Mouse (Mus musculus) adrenal gland, postnatal 25 days (tissue): Measurements from ENCODE around the gene Il4ra. TPM values are rescaled to one million over a fixed set of nuclear protein-coding genes. Genes with fewer than 3 reads are reported as not detected.
A peak's percentile ranks its signal among the peaks of the same experiment; 100 is the strongest.

Experiments used
- DNase-seq: peaks from one replicate; pipeline ENCODE4 v3.0.0; 2021; ENCODE audit warnings: mixed read lengths
- total RNA-seq: library from RNA; stranded (reverse); gene quantifications from 2 replicates; pipeline ENCODE4 v1.2.3, GENCODE M21; 2021

Gene Il4ra
- total RNA-seq, 1 experiment from 2014 or later, result 101 TPM

DNA sequence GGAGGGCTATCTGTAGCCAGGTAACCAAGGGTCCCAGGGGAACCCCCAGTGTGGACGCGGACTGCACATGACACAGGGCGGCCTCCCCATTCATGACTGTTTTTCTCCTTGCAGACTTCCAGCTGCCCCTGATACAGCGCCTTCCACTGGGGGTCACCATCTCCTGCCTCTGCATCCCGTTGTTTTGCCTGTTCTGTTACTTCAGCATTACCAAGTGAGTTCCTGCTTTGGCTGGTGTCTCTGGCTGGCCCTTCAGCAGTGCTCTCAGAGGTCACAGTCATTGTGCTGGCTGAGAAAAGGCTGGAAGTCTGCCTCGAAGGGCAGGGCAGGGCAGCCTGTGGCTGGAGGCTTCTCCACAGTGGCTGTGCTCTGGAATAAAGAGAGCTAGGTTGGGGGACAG is 20.8 kb downstream of the Il4ra start:
- no peak for DNase-seq

DNA sequence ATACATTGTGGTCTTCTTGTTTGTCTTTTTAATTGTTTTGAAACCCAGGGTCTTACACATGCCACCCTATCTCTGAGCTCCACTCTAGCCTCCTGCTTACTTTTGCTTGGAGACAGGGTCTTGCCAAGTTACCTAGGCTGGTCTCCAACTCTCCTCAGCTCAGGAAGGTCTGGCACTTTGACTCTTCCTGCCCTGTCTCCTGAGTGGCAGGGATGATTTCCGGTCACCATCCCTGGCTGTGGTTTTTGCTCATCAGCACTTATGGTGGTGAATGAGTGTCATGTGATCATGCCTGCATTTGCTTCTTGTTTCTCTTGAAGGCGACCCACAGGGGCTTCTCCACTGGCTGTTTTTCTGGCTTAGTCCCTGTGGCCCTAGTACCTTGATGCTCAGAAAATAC is 21.9 kb downstream of the Il4ra start:
- DNase-seq, result no peak

DNA sequence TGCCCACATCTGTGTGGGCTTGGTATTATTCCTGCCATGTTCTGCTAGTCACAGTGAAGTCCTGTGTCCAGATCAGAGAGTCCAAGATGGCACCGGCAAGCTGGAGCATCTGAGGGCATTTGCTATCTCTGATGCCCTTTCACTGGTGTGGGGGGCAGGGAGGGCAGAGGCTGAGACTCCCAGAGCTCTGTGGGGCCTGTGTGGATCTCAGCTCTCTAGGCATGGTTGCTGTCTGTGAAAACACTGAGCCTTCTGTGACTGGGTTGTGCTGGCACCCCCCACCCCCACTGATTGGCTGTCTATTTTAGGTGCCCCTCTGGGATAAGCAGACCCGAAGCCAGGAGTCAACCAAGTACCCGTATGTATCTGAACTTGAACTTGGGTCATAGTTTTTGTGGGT is 22.9 kb downstream of the Il4ra start:
- no peak for DNase-seq

DNA sequence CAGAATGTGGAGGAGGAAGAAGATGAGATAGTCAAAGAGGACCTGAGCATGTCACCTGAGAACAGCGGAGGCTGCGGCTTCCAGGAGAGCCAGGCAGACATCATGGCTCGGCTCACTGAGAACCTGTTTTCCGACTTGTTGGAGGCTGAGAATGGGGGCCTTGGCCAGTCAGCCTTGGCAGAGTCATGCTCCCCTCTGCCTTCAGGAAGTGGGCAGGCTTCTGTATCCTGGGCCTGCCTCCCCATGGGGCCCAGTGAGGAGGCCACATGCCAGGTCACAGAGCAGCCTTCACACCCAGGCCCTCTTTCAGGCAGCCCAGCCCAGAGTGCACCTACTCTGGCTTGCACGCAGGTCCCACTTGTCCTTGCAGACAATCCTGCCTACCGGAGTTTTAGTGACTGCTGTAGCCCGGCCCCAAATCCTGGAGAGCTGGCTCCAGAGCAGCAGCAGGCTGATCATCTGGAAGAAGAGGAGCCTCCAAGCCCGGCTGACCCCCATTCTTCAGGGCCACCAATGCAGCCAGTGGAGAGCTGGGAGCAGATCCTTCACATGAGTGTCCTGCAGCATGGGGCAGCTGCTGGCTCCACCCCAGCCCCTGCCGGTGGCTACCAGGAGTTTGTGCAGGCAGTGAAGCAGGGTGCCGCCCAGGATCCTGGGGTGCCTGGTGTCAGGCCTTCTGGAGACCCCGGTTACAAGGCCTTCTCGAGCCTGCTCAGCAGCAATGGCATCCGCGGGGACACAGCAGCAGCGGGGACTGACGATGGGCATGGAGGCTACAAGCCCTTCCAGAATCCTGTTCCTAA is 24.0 kb downstream of the Il4ra start:
- DNase-seq, result no peak

DNA sequence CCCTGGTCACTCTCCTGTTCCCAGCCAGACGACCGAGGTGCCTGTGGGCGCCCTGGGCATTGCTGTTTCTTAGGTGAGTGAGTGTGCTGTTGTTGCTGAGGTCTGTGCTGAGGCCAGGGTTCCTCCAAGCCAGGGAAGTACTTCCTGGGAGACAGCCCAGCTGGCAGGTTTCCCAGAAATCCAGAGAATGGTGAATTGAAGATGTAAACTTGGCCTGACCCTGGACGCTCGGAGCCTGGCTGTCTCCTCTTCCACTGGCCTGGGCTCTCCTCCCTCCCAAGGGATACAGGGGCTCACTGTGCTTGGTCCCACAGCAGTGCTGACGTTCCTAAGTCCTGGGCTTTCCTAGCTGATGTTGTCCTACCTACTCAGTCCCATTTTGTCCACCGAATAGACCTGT is 25.1 kb downstream of the Il4ra start:
- peak; percentile 76 for DNase-seq

DNA sequence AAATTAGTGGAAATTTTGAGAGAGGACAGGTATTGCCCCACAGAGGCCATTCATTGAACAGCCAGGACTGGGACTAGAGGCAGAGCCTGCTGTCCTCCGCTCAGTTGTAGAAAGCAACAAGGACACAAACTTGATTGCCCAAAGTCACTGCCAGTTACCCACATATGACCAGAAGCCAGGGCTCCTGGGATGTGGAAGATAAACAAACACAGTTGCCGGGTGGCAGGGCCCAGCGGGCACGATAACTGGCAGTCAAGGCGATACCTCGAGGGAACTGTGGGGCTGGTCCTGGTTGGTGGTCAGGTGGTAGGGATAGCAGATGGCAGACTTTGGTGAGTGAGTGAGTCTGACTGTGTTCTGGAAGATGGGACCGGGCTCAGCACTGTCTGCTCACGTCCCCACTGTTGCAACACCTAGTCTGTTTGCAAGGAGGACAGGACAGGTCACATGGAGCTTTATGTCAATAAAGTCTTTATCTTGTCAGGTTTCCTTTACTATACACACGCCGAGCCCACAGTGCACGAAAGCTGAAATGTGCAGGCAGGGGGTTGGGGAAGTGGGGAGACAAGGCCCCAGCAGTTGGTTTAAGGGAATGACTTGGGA is 25.7 kb downstream of the Il4ra start:
- DNase-seq, result no peak

DNA sequence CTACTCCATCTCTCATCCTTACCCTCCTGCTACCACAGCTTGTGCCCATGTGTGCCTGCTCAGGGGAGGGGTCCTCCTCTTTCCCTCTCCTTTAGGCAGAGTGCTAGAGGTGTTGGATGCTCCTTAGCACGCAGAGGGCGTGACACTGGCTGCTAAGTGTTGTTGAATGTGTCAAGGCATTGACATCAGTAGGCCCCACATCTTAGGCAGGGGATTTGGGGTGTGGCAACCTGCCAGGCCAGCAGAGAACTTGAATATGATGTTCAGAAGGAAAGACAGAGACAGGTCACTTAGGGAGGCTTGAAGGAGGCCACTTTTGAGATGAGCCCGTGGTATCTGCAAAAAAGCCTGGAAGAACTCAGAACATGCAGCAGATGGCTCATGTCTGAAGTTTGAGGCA is 26.2 kb downstream of the Il4ra start:
- DNase-seq, result no peak

DNA sequence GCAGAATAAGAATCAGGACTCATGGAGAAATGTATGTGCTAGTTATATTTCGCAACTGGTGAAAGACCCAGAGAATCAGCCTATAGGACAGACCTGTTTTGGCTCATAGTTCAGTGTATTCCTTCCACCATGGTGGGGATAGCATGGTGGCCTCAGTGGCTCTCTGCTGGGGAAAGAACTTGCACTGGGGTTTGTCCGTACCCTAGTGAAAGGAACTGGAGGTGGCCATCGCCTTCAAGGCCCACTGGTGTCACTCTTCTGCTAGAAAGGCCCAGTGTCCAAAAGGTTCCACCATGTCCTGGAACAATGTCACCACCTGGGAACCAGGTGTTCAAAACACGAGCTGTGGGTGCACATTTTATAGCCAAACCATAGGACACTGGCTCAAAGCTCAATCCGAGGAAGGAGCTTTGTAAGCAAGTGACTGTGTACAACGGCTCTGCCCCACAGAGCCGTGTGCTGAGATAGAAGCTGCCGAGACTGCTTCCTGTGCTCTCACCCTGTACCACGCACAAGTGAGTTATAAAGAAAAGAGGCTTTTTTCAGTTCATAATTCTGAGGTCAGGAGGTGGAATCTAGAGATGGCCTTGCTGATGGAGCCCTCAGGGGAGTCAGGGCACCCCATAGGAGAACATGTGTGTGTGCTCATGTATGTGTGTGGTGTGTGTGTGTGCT is 27.8 kb downstream of the Il4ra start:
- no peak for DNase-seq

DNA sequence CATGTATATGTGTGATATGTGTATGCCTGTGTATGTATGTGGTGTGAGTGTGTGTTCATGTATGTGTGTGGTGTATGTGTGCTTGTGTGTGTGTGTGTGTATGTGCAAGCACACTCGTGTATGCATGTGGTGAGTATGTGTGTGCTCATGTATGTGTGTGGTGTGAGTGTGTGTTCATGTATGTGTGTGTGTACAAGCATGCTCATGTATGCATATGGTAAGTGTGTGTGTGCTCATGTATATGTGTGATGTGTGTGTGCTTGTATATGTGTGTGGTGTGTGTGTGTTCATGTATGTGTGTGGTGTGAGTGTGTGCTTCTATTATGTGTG is 28.3 kb downstream of the Il4ra start:
- no peak for DNase-seq

DNA sequence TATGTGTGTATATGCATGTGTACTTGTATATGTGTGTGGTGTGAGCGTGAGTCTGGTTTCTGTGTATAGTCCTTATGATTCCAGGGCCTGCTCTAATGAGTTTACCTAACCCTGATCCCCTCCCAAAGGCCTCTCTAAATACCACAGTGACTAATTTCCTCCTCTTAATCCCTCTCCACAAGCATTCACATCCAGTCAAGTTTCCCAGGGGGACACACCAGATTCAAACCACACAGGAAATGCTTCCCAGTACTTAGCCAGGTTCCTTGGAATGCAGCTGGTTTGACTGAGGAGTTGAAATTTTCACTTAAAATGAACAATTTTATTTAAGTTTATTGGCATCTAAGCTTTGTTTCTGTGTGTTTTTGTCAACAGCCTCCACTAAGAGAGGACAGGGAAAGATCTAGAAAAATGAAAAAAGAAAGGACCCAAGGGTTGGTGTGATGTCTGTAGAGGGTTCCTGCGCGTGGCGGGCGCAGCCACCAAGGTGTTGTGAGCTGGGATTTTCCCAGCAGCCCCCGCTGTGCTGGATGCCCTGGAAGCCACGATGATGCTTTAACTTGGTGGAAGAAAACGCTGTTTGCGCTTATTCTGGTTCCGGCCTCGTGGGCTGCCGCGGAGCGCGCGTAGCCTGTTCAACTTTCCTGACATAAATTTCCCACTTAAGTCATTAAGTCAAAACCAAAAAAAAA is 28.9 kb downstream of the Il4ra start:
- no peak for DNase-seq

DNA sequence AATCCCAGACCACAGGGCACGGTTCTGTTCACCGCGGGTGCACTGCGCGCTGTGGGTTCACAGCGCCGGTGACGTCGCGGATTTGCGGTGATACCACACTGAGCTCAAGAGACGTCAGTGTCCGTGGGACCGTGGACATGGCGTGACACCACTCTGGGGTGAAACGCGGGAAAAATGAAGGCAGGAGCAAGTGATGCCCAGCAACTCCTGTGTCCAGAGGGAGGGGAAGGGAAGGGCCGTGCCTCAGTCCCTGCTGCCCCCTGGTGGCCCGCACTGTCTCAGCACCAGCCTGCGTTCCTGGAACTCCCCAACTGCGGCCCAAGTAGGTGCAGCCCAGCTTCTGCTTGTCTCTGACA is 29.4 kb downstream of the Il4ra start:
- peak; percentile 92 for DNase-seq

DNA sequence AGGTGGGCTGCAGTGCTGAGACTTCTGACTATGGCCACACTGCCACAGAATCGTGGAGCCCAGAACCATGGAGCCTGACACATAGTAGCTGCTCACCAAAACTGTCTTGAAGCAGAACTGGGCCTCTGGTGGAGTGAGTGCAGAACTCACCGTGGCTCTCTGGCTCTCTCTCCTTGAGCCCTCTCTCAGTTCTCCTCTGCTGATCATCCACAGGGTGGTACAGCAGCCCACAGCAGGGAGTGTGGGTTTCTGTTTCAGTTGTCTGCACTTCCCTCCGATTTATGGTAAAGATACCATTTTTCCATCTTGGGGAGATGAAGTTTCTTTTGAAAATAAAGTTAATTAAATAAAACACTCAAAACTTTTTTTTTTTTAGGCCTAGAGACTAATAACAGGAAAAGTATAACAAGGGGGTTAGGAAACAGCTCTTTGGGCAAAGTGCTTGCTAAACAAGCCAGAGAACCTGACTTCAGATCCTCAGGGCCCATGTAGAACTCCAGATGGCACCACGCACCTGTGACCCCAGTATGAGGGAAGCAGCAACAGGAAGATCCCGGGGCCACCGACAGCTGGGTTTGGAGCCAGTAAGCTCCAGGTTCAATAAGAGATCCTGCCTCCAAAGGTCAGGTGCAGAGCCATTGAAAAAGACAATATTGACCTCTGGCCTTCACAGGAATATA is 31.5 kb downstream of the Il4ra start:
- no peak for DNase-seq

DNA sequence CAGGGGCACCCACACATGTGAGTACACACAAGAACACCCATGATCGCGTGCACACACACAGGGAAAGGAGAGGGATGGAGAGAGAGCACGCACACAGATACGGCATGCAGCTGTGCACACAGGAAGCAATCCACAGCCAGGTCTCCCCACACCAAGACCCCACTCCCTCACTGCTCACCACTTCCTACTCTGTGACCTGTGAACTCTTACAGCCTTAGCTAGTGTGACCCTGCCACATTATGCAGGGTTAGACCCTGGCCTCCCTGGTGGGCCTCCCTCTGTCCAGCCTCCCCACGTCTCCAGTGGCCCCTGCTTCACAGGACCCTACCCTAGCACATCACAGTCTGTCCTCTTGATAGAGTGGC is 32.1 kb downstream of the Il4ra start:
- no peak for DNase-seq

DNA sequence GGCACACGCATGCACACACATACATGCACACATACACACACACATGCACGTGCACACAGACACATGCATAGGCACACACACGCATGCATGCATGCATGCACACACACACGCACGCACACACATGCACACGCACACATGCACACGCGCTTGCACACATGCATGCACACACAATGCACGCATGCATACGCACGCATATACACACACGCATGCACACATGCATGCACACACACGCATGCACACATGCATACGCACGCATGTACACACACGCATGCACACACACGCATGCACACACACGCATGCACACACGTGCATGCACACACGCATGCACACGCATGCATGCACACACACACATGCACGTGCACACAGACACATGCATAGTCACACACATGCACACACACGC is 34.4 kb downstream of the Il4ra start:
- DNase-seq, result no peak

DNA sequence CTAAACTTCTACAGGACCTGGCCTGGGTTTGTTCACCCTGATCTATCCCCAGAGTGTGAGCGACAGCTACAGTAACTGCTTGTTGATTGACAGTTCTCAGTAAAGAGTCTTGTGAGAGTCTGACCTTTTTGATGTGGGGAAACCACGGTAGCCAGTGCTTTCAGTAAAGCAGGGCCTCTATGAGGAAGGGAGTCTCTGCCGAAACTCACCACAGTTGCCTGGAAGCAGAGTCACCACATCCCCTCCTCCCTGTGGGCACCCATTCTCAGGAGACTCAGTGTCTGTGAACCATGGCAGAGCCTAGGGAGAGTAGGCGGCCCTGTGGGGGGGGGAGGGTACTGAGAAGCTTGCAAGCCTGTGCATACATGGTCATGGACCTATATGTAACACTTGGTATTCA is 36.8 kb downstream of the Il4ra start:
- DNase-seq, result no peak

DNA sequence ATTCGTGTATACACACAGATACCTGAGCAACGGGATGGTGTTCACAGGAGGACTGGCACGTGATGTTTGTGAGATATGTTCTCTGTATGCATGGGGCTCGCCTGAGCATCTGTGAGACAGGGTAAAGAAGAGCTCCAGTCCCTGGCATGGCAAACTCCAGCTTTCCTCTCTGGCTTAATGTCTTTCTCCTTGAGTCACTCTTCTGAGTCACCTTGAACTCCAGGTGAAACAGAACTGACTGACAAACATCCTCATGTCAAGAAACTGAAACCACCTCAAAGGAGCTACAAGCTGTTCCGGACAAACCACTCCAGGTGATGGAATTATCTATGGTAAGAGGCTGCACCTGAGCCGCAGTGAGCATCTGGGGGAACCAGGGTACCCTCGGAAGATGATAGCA is 38.0 kb downstream of the Il4ra start:
- no peak for DNase-seq

DNA sequence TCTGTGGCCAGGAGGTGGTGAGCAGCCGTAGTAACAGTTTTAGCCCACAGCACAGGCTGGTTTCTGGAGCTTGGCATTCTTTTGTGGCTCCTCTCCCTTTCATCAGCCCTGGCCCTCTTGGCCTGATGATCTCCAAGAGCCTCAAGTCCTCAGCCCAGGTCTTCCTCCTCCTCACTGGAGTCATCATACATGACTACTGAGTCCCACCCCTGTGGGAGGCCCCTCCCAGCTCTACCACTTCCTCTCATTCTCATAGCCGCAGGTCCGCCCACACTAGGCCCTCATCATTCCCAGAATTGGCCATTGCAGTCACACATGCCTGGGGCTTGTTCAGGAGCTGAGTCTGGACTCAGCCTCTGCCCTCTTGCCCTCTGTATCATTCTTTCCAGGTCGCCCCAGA is 41.9 kb downstream of the Il4ra start:
- DNase-seq, result no peak

DNA sequence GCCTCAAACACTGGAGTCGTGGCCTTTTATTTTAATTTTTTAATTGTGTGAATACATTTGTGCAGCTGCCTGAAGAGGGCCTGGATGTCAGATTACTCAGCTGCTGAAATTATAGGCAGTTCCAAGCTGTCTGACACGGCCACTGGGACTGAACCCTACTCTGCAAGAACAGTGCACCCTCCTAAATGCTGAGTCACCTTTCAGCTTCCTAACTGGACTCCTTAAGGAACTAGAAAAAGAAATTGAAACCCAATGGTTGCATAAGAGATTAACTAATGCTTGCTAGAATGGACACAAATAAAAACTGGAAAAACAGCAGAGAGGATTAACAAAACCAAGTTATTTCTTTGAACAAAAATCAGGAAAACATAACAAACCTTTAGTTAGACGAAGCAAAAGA is 44.5 kb downstream of the Il4ra start:
- DNase-seq, result no peak

DNA sequence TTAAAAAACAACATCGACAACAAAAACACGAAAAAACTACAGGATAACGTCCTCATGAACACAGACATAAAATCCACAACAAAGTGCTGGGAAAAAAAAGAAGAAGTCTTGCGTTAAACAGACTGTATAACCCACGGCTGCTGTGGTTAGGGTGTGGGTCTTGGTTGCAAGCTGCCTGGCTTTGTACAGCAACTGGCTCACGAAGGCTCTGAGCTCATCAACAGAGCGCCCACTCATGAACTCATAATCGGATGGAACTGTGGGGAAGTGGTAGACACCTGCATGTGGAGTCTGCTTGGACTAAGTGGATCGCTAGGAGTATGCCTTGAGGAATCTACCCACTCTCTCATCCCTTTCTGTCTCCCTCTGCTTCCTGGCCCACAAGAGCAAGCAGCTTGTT is 45.2 kb downstream of the Il4ra start:
- DNase-seq, result no peak

DNA sequence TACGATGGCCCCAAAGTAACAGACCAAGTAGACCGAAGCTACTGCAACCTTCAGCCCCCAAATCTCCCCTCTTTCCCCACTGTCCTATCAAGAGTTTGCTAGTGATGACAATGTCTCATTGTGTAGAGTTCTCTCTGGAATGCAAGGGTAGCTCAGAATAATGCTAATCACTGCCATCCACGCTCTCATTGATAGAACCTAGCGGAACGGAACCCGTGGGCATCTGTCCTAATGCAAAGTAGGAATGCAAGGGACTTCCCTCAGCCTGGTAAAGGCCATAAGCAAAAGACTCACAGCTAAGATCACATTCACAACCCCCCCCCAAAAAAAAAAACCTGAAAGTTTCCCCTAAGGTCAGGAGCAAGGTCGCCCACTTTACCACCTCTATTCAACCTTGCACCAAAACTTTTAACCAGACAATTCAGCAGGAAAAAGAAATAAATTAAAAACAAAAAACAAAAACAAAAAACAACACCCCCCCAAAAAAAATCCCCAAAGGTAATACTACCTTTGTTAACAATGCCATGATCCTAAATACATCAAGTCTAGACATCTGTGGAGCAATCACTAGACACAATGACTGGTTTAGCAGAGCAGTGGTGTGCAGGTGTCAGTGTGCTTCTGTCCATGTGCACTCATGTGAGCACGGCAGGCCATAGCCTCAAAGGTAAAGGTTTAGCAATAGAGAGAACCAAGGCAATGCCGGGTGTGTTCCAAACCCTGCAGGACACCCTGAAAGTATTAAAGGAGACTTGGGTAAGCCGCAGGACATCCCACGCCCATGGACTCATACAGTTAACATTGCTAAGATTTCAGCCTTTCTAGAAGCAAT is 45.8 kb downstream of the Il4ra start:
- no peak for DNase-seq

DNA sequence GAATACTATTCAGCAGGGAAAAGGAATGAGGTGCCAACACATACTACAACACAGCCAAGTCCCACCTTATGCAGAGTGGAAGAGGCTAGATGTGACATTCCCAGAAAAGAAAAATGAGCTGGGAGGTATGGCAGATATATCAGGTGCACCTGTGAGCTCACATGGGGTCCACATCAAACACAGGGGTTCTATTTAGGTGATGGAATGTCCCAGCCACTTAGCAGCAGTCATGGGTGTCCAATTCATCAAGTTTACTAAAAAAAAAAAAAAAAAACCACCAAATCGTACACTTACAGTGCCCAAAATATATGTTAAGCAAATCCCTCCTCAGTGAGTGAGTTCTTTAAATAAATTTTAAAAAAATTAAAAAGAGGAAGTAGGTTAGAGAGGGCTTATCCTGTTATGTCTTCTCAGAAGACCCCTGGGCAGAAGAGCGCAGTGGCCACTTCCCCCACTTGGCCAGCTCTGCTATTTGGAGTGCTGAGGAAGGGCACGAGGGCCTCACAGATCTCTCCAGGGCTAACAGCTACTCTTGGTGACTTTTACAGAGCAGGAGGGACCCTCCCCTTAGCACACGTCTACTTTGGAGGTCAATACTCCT is 47.6 kb downstream of the Il4ra start:
- DNase-seq, result no peak

DNA sequence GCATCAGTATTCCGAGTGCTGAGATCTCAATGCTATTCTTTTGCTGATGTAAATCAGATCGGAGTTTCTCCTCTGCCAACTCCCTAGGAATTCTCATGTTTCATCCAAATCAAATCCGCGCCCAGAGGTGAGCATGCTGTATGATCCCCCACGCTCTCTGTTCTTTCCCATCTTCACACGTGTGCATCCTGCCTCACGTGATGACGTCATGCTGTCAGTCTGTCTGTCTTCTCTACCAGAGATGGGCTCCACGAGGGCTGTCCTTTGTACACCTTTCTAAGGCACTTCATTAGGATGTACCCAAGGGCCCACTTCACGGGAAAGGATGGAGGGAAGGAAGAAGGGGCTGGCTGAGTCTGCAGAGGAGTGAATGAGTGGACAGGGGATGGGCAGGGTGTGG is 48.2 kb downstream of the Il4ra start:
- DNase-seq, result no peak
